Mouse (Mus musculus) embryo, embryonic 10.5 days (tissue): ENCODE measurements around the gene Fam187b.

Experiments
- DNase-seq: peaks from one replicate; pipeline ENCODE4 v3.0.0-alpha.2; 2015; ENCODE audit warnings: low spot score

The Fam187b gene

DNA sequence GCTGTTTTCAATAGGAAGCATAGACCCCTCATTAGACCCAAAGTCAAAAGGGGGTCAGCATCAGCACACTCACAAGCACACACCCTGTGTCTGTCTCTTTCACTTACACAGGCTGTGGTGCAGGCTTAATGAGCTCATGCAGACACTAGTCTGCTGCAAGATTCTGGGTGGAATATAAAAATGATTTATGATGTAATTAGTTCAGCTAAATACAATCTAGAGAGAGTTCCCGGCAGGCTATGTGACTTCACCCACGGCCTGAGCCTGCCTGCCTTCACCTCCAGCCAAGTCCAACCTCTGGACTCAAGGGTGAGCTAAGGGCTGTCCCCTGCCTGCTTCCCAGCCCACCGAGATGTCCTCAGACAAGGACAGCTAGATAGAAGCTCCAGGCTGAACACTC is 35.3 kb downstream of the Fam187b start:
- DNase-seq = no peak

DNA sequence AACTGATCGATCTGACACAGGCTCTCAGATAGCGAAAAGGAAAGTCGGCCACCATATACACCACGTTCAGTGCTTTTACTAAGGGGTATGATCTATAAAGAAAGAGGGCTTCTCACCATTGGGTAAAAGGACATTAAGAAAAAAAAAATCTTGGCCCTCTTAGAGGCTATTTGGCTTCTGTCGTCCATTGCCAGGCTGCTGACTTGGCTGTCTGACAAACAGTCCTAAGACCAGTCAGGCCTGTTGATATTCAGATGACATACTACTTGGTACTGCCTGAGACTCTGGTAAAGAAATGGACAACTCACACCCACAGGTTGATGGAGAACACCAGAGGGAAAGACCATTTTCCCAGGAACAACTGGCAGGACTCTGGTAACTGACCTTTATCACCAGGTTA is 39.4 kb downstream of the Fam187b start:
- no peak for DNase-seq

DNA sequence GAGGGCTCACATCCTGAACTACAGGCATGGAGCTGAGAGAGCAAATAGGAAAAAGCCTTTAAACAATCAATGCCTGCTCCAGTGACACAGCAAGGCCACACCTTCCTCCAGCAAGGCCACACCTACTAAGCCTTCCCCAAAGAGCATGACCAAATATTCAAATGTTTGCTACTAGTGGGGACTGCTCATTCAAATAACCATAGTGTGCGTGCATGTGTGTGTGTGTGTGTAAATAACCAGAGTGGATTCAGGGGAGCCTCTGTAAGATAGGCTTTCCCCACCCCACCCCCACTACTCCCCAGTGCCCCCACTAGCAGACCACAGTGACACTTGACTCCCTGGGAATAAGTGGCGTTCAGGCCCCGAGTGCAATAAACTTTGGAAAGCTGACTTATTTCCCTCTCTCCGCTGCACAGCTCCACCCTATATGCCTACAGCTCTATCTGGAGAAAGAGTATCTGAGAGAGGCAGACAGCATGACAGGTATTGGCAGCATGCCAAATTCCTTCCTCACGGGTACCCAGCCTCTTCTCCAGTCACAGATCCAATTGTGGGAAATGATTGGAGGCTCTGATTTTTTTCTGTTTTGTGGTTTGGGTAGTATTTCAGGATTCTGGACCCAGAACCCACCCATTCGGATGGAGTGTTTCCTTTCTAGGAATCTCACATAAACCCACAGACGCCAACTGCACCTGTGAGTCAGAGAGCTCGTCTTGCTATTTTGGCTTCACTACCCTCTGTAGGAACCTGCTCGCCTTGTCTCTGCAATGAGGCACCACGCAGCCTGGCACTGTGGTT is 43.7 kb downstream of the Fam187b start:
- no peak for DNase-seq

DNA sequence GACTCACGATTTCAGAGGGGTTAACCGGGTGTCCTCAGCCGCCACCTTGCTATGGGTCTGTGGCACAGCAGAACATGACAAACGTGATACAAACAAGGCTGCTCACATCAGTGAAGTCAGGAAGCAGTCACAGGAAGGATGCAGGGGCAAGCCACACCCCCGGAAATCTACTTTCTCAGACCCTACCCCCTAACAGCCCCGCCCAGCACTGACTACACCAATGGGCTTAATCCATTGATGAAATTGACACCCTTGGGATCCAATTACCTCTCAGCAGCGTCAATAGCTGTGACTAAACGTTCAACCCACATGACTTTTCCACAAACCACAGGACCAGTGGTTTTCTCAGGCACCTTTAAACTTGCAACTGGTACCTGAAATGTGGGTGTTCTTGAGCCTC is 55.0 kb downstream of the Fam187b start:
- no peak for DNase-seq

DNA sequence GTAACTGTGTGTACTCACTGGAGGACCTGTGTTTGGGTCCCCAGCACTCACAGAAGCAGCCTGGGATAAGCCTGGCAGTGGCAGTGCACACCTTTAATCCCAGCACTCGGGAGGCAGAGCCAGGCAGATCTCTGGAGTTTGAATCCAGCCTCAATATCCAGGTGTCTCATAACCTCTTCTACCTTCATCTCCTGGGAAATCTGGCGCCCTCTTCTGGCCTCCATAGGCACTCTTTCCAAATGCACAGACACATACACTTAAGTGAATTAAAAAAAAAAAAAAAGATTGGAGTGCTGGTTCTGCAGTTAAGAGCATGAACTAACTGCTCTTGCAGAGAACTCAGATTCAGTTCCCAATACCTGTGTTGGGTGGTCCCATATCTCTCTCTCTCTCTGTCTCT is 57.1 kb downstream of the Fam187b start:
- DNase-seq = no peak

DNA sequence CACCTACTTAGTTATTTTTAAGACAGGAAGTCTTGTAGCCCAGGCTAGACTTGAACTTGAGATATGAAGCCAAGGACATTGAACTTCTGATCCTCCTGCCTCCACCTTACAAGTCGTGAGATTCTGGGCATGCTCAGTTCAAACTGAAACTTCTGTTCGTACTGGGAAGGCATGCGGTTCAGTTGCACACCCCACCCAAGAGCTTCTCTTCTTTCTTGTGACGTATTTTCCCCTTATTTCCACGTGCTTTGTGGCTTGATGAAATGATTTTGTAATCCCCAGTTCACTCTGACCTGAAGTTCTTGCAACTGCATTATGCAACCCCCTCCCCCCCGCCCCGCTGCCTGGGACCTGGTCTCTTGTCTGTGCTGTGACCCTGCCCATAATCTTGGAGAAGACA is 58.1 kb downstream of the Fam187b start:
- DNase-seq = no peak

DNA sequence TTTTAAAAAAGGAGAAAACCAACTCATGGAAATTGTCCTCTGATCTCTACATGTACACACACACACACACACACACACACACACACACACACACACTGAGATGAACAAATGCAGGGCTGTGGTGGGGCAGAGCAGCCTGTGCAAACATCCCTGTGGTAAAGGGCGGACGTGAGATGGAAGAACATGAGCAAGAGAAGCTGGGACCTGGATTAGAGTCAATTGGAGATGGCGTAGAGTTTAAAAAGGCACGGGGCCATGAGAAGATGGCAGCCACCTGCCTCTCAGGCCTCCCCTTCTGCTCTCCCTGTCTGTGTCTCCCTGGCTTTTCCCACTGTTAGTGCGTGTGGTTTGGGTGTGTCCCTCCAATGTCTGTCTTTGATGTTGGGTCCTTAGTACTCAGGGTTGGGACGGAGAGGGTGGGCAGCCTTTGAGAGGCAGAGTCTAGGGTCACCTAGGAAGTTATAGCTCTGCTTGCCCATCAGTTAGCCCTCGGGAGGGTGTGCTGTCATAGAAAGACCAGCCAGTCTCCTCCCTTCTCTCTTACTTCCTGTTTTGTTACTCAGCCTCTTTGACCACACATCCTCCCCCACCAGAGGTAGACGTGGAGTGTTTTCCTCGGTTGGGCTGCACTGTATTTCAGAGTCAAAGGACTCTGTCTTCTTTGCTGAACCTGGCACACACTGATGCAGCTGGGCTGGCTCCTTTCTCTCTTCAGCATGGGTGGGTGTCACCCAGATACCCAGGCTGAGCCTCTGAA is 60.0 kb downstream of the Fam187b start:
- no peak for DNase-seq

DNA sequence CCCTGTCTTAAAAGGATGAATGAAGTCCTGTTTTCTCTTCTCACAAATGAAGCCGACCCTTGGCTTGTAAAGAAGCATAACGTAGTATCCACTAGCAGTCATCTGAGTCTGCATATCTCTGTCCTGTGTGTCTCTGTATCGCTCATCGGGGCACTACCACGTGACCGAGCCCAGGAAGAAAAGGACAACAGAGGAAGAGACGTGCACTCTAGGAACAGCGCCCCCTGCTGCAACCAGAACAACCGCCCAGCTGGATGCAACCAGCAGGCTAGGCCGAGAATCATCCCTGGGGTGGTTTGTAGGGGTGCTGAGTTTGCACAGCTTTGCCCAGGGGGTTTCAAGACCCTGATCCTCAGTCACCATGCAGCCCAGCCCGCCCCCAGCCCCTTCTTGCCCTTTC is 61.2 kb downstream of the Fam187b start:
- DNase-seq = no peak

DNA sequence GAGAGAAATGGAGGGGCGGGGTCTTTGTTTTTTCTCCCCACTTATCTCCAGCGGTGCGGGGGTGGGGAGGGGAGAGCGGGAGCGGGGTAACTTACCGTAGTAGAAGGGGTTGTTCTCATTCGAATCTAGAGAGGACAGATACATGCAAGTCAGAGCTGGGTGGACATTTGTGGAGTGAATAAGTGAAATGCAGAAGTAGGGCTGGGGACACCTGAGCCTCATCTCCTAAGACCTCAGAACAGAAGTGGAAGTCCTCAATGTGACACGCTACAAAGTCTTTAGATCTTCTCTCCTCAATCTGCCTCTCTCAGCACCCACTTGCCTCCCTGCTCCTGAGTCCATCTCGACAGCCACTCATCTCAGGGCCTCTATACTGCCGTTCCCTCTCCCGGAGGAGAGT is 61.7 kb downstream of the Fam187b start:
- DNase-seq = no peak

DNA sequence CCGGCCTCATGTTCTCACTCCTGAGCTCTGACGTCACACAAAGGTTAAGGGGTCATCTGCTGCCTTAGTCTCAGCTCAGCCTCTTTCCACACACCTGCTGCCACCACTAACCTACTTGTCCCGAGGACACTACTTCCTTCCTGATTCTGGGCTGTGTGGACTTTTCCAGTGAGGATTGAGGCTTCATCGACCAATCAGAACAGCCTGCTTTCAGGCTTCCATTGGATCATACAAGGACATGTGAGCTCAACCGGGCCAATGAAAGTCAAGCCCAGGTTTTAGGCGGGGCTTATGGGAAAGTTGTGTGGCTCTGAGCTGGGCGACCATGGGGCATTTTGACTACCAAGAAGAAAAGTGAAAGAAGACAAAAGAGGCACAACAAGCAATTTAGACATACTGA is 63.3 kb downstream of the Fam187b start:
- DNase-seq = no peak

DNA sequence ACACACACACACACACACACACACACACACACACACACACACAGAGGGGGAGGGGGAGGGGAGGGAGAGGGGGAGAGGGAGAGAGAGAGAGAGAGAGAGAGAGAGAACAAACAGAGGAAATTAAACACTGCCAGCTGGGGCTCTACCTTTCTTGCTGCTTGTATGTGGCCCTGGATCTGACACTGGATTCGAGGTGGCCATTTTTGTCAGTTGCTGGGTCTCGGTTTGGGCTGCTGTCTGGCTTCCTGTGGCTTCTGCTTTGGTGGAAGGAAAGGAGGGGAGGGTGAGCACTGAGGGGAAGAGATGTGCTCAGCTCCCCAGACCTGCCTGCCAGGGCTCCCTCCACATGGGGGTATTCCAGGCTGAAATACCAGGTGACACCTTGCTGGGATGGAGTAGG is 64.1 kb downstream of the Fam187b start:
- no peak for DNase-seq

DNA sequence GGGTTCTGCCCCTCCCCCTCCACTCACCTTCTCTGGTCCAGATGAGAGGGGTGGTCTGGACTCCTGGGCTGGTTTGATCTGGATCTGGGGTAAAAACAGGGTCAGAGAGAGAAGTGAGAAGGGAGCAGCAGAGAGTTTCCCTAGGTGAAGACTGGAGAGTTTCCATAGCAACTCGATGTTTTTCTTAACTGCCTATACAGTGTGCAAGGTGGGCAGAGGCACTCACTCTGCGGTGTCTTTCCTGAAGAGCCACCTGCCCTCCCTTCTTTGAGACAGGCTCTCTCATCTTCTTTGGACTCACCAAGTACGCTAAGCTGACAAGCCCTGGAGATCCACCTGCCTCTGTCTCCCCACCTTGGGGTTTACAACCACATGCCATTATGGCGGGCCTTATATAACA is 65.4 kb downstream of the Fam187b start:
- DNase-seq = no peak
